Mouse (Mus musculus) cerebellum, adult 2 months (tissue): ENCODE results near the gene Rbp2. TPM values are rescaled to one million over a fixed set of nuclear protein-coding genes. Genes with fewer than 3 reads are reported as not detected.

Experiments used
- DNase-seq, 2 experiments: peaks; one replicate each; pipeline ENCODE4 v3.0.0; 2021
- H3K27ac ChIP-seq: fragments of 200-500 bp; 2 replicates; pipeline ENCODE4 v1.5.1; 2012; ENCODE audit warnings: low read length, control low read depth, inconsistent platforms; ENCODE audit not compliant: insufficient read depth
- H3K27me3 ChIP-seq: fragments of 200-500 bp; 2 replicates; pipeline ENCODE4 v1.6.1; 2012; ENCODE audit warnings: inconsistent platforms, mild to moderate bottlenecking, low read length, moderate library complexity; ENCODE audit not compliant: control insufficient read depth, insufficient read depth
- H3K4me1 ChIP-seq: fragments of 200-500 bp; 2 replicates; pipeline ENCODE4 v1.6.1; 2011; ENCODE audit warnings: low read length; ENCODE audit not compliant: control insufficient read depth, insufficient read depth
- H3K4me3 ChIP-seq: fragments of 200-500 bp; replicated peaks from 2 replicates; pipeline ENCODE3; 2011; ENCODE audit warnings: mild to moderate bottlenecking, low read depth, low read length, control low read depth; ENCODE audit not compliant: insufficient read depth
- CTCF ChIP-seq: fragments of 200-500 bp; IDR thresholded peaks from 2 replicates; pipeline ENCODE4 v1.5.1; 2011; ENCODE audit warnings: low read depth, mild to moderate bottlenecking, control low read depth, low read length, moderate library complexity, borderline replicate concordance; ENCODE audit not compliant: insufficient read depth
- POLR2A ChIP-seq: fragments of 200-500 bp; IDR thresholded peaks from 2 replicates; pipeline ENCODE4 v1.6.1; 2011; ENCODE audit warnings: low read length, control low read depth, borderline replicate concordance; ENCODE audit not compliant: insufficient read depth
- WGBS: fragments of 180-500 bp; shearing (Covaris S2); methylation state at CpG from one replicate; pipeline ENCODE4 v1.1.7; 2018; 5-methylcytosine and 5-hydroxymethylcytosine counted together
- polyA plus RNA-seq: library from polyadenylated mRNA; depleted of rRNA; stranded (reverse); fragments of >200 nt; gene quantifications from 2 replicates; pipeline ENCODE4 v1.2.3, GENCODE M21; 2012; rRNA removed

The Rbp2 gene
- polyA plus RNA-seq, 1 experiment = not detected

- Histone ChIP-seq H3K4me3 (no peak overlapping the region), H3K27ac (no peak overlapping the region), H3K4me1 (no peaks in the 10 kb centered on the region), H3K27me3 (no peaks in the 10 kb centered on the region; the same call in 1 of the 2 replicates)
- WGBS = 7% methylated on average over 13 of the region's 13 CpGs
- DNase-seq = peak; percentile 52 to 55
- TF ChIP-seq CTCF (peak; percentile 55; the same call in 1 of the 2 replicates), POLR2A (no peak)
These were observed 52.9 kb downstream of the Rbp2 start for GRCm38 (mm10) chr9:98538713-98539360.

GRCm38 (mm10) chr9:98544042-98544441 lies 58.1 kb downstream of the Rbp2 start:
- Histone ChIP-seq H3K27ac (no peak overlapping the region), H3K4me1 (no peaks in the 10 kb centered on the region), H3K4me3 (no peak overlapping the region), H3K27me3 (no peaks in the 10 kb centered on the region; the same call in 1 of the 2 replicates)
- no peak for TF ChIP-seq POLR2A
- no peak for TF ChIP-seq CTCF
- DNase-seq = no peak
- 87% methylated on average over 3 of the region's 3 CpGs for WGBS

Other genes with a start within 250 kb of the Rbp2 start
- 1.7 and 2.3 TPM in 2 replicates for gene Nmnat3, start 198.7 kb upstream of the Rbp2 start, polyA plus RNA-seq
- gene Rbp1, start 63.2 kb upstream of the Rbp2 start, polyA plus RNA-seq = 6.2 and 11.0 TPM in 2 replicates
- gene Copb2, start 77.6 kb downstream of the Rbp2 start, polyA plus RNA-seq = 68.9 and 69.6 TPM in 2 replicates
- 31.5 and 32.1 TPM in 2 replicates for gene Mrps22, start 115.5 kb downstream of the Rbp2 start, polyA plus RNA-seq